Mouse (Mus musculus) E14TG2a.4 (cell line): Measurements from ENCODE around the gene Cilp2.

Source experiments
- CTCF ChIP-seq: conservative IDR thresholded peaks from 2 replicates; pipeline ENCODE4 v1.5.1; 2014; ENCODE audit warnings: low read length
- NANOG ChIP-seq: IDR thresholded peaks from 2 replicates; pipeline ENCODE4 v1.6.1; 2014; ENCODE audit warnings: borderline replicate concordance, low read length, mixed read lengths

DNA sequence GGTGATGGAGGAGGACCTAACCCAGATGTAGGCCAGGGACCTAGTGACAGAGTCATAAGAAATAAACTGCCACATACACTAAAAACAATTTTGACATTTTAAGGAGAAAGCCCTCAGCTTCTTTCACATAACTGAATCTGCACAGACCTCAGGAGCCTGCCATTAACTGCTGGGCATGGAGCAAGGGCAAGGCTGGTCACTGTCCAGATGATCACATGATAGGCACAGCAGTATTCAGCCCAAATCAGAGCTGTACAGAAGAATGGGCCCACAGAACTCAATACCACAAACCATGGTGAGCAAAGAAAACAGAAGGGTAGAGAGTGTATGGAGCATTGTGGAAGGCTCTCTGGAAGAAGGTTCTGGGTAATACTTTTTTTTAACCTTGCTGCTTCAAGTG, 39.4 kb upstream of the Cilp2 start:
- TF ChIP-seq CTCF (no peak), NANOG (no peak)
